Mouse (Mus musculus): ENCODE measurements at regions not wholly inside any gene's neighbourhood (a gene's known extent, or its start where the extent isn't known, plus 50 kb on each side); places are given as distances from the start of the nearest gene placed in this dataset.
A peak's percentile ranks its signal among the peaks of the same experiment; 100 is the strongest.
"Not testable (repeated sequence)": the region's sequence is repeated elsewhere in the genome, so short reads cannot be mapped to it uniquely, and the experiment has no call there.

GRCm38 (mm10) chr4:55699161-55699560 is 166.9 kb upstream of the Klf4 start:
- DNase-seq (ENCODE audit: extremely low spot score), result no peak

GRCm38 (mm10) chr4:55697108-55697507 is 164.8 kb upstream of the Klf4 start:
- DNase-seq (ENCODE audit: extremely low spot score), result no peak

- DNase-seq (ENCODE audit: extremely low spot score), result no peak
These were observed 164.2 kb upstream of the Klf4 start for GRCm38 (mm10) chr4:55696428-55696827.

- DNase-seq (ENCODE audit: extremely low spot score), result no peak
These were observed 163.0 kb upstream of the Klf4 start for GRCm38 (mm10) chr4:55695246-55695645.

GRCm38 (mm10) chr4:55689479-55689878 is 157.2 kb upstream of the Klf4 start:
- DNase-seq (ENCODE audit: extremely low spot score), result no peak

GRCm38 (mm10) chr4:55686771-55687170 is 154.5 kb upstream of the Klf4 start:
- DNase-seq (ENCODE audit: extremely low spot score), result no peak

GRCm38 (mm10) chr4:55672288-55672687 is 140.0 kb upstream of the Klf4 start:
- no peak for DNase-seq (ENCODE audit: extremely low spot score)

- DNase-seq (ENCODE audit: extremely low spot score), result no peak
These were observed 138.0 kb upstream of the Klf4 start for GRCm38 (mm10) chr4:55670258-55670657.

GRCm38 (mm10) chr4:55664822-55665221 is 132.6 kb upstream of the Klf4 start:
- DNase-seq (ENCODE audit: extremely low spot score), result no peak

GRCm38 (mm10) chr4:55663856-55664255 is 131.6 kb upstream of the Klf4 start:
- no peak for DNase-seq (ENCODE audit: extremely low spot score)

- DNase-seq (ENCODE audit: extremely low spot score), result no peak
These were observed 129.8 kb upstream of the Klf4 start for GRCm38 (mm10) chr4:55662041-55662440.

GRCm38 (mm10) chr4:55658904-55659303 is 126.6 kb upstream of the Klf4 start:
- DNase-seq (ENCODE audit: extremely low spot score), result no peak

GRCm38 (mm10) chr4:55655329-55655728 is 123.1 kb upstream of the Klf4 start:
- no peak for DNase-seq (ENCODE audit: extremely low spot score)

- DNase-seq (ENCODE audit: extremely low spot score), result no peak
These were observed 120.4 kb upstream of the Klf4 start for GRCm38 (mm10) chr4:55652628-55653027.

GRCm38 (mm10) chr4:55651811-55652410 is 119.6 kb upstream of the Klf4 start:
- no peak for DNase-seq (ENCODE audit: extremely low spot score)

GRCm38 (mm10) chr4:55651051-55651763 is 118.9 kb upstream of the Klf4 start:
- peak; percentile 75 for DNase-seq (ENCODE audit: extremely low spot score)

GRCm38 (mm10) chr4:55650186-55650585 is 117.9 kb upstream of the Klf4 start:
- no peak for DNase-seq (ENCODE audit: extremely low spot score)

- DNase-seq (ENCODE audit: extremely low spot score), result no peak
These were observed 116.1 kb upstream of the Klf4 start for GRCm38 (mm10) chr4:55648376-55648775.

- no peak for DNase-seq (ENCODE audit: extremely low spot score)
These were observed 113.2 kb upstream of the Klf4 start for GRCm38 (mm10) chr4:55645432-55645831.

GRCm38 (mm10) chr4:55644895-55645294 is 112.6 kb upstream of the Klf4 start:
- no peak for DNase-seq (ENCODE audit: extremely low spot score)

GRCm38 (mm10) chr4:55634946-55635511 is 102.8 kb upstream of the Klf4 start:
- no peak for DNase-seq (ENCODE audit: extremely low spot score)

- no peak for DNase-seq (ENCODE audit: extremely low spot score)
These were observed 98.9 kb upstream of the Klf4 start for GRCm38 (mm10) chr4:55631157-55631556.

GRCm38 (mm10) chr4:55630215-55630614 is 97.9 kb upstream of the Klf4 start:
- not testable (repeated sequence) for DNase-seq (ENCODE audit: extremely low spot score)
